Mouse (Mus musculus): Measurements from ENCODE around the gene Gas6.

Gene Gas6

GRCm38 (mm10) chr8:13493858-13494631 is at the start of gene Gas6:
TSS of gene Gas6 (minus strand) at chr8:13494490.
- DNase-seq: peak; percentile 49

- no peak for DNase-seq
Observed at GRCm38 (mm10) chr8:13541526-13541925, 47.2 kb upstream of the Gas6 start.

GRCm38 (mm10) chr8:13540122-13540521 is 45.8 kb upstream of the Gas6 start:
- DNase-seq: no peak

GRCm38 (mm10) chr8:13538821-13539220 is 44.5 kb upstream of the Gas6 start:
- DNase-seq: peak; percentile 81

- no peak for DNase-seq
Observed at GRCm38 (mm10) chr8:13537102-13537501, 42.8 kb upstream of the Gas6 start.

GRCm38 (mm10) chr8:13533123-13533522 is 38.8 kb upstream of the Gas6 start:
- no peak for DNase-seq

GRCm38 (mm10) chr8:13531602-13532171 is 37.4 kb upstream of the Gas6 start:
- DNase-seq: no peak

GRCm38 (mm10) chr8:13530941-13531340 is 36.7 kb upstream of the Gas6 start:
- DNase-seq: peak; percentile 72

- no peak for DNase-seq
Observed at GRCm38 (mm10) chr8:13530401-13530800, 36.1 kb upstream of the Gas6 start.

- peak; percentile 73 for DNase-seq
Observed at GRCm38 (mm10) chr8:13529891-13530316, 35.6 kb upstream of the Gas6 start.

GRCm38 (mm10) chr8:13529011-13529840 is 34.9 kb upstream of the Gas6 start:
- no peak for DNase-seq

- no peak for DNase-seq
Observed at GRCm38 (mm10) chr8:13521392-13521791, 27.1 kb upstream of the Gas6 start.

- DNase-seq: no peak
Observed at GRCm38 (mm10) chr8:13520349-13520748, 26.1 kb upstream of the Gas6 start.

GRCm38 (mm10) chr8:13519503-13519902 is 25.2 kb upstream of the Gas6 start:
- DNase-seq: peak; percentile 51

GRCm38 (mm10) chr8:13517284-13517781 is 23.0 kb upstream of the Gas6 start:
- DNase-seq: no peak

- no peak for DNase-seq
Observed at GRCm38 (mm10) chr8:13516728-13517127, 22.4 kb upstream of the Gas6 start.

GRCm38 (mm10) chr8:13516011-13516442 is 21.7 kb upstream of the Gas6 start:
- DNase-seq: no peak

GRCm38 (mm10) chr8:13513556-13514370 is 19.5 kb upstream of the Gas6 start:
- DNase-seq: no peak

GRCm38 (mm10) chr8:13512677-13513076 is 18.4 kb upstream of the Gas6 start:
- no peak for DNase-seq

- DNase-seq: no peak
Observed at GRCm38 (mm10) chr8:13512016-13512415, 17.7 kb upstream of the Gas6 start.

- no peak for DNase-seq
Observed at GRCm38 (mm10) chr8:13507284-13507937, 13.1 kb upstream of the Gas6 start.

GRCm38 (mm10) chr8:13506849-13507248 is 12.6 kb upstream of the Gas6 start:
- DNase-seq: no peak

Measured in layer of hippocampus, adult 9-11 months (tissue).